Mouse (Mus musculus) mouse embryonic stem cell (cell line): Measurements from ENCODE around the gene Zbtb16.

ENCODE experiments used
- in situ Hi-C, 2 experiments: fragments of 300-500 bp; cut with MboI; formaldehyde crosslinking; loops; 1 replicate in 1 of 2; 3 replicates in 1 of 2; pipeline ENCODE4 v1.14.3; 2019 to 2020; ENCODE audit warnings: low sequenced_read_pairs in 2 of 2, low pct_unique_long_range_greater_than_20kb in 1 of 2, mixed read lengths in 1 of 2; ENCODE audit not compliant: unreplicated experiment in 1 of 2

Zbtb16 gene

DNA sequence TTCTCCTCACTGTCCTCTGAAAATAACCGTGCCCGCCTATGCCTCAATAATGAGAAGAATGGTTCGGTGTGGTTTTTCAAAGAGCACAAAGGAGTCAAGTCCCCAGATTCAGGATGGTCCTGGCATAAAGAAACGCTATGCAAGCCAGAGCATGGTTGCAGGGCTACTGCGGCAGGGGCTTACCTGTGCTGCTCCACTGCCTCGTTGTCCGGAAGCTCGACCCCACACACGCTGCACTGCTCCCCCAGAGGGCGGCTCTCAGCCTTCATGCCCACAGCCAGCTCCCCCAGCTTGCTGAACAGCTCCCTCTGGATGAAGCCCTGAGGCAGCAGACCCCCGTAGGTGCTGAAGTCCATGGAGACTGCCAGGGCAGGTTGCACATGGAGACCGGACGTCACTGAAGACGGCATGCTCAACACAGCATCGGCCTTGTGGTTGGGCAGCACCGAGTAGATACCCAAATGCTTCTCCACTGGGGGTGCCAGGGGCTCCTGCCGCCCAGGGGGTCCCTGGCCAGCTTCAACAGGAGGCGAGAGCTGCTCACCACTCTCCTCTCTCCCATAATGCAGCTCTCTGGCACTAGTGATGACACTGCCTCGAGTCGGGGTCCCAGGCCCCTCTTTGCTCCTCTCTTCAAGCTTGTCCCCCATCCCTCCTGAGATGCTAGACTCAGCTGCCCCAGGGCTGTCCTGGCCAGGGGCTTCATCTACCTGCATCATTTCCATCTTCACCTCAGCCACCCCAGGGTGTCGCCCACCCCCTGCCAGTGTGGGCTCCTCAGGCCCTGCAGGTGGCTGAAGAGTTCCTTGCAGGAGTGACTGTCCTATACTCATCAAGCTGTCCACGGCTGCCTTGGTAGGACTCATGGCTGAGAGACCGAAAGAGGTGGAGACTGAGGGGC is 4.2 kb downstream of the Zbtb16 start:
- in situ Hi-C loops = no loop called here

DNA sequence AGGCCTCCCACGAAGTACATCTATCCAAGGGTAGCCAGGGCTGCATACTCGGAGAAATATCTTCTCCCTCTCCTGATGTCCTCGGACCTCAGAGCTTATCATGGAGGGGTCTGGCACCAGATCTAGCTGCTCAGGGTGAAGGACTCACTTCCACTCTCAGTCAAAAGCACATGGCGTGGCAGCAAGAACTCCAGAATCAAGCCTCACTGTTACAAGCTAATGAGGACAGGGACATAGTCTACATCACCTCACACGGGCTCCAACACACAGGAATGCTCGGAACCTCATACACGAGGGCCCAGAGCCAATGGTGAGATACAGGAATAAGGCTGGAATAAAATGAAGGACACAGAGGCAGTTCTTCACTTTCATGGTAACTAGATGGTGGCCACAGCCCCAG is 7.2 kb downstream of the Zbtb16 start:
- in situ Hi-C loops = no loop called here

DNA sequence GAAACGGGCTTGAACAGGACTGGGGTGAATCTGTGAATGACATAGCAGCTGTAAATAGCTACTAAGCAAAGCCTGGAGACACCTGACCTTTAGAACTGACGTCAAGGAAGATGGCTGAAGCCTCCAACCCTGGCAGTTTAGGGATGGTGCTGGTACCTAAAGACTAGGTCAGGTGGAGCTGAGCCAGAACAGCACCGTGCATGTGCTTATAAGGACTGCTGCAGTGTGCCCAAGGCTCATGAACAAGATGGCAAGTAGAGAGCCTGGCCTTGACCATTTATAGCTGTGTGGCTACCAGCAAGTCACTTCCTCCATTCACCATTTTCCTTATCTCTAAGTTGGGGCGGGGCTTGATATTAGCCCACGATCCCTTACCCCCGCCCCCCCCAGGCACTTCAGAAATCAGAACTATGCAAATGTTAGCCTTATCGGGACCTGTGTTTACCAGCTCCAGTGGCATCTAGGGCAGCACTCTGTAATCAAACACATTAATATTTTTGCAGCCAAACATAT is 9.6 kb downstream of the Zbtb16 start:
- in situ Hi-C loops = no loop called here

DNA sequence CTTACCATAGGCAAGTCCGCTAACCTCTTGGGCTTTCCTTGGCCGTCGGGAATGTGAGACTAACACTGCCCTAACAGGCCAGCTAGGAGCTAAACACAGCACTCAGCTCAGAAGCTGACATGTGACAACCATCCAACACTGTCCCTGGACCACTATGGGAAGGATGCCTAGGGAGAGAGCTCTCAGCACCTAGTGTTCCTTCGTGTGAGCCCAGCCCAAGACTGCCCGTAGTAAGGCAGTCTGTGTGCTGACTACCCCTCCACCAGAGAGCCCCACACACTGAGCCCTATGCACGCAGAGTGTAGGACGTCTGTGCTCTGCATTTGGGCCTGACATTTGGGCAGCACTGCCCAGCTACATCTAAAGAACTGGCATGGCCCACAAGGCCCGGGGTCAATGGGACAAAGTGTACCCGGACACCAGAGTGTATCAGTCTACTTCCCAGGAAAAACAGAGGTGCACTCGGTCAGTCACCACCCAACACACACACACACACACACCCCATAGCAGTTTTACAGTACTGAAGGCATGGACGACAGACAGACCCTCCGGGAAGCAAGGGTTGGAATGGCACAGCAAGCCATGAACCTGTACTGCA is 11.4 kb downstream of the Zbtb16 start:
- in situ Hi-C loops = no loop called here

DNA sequence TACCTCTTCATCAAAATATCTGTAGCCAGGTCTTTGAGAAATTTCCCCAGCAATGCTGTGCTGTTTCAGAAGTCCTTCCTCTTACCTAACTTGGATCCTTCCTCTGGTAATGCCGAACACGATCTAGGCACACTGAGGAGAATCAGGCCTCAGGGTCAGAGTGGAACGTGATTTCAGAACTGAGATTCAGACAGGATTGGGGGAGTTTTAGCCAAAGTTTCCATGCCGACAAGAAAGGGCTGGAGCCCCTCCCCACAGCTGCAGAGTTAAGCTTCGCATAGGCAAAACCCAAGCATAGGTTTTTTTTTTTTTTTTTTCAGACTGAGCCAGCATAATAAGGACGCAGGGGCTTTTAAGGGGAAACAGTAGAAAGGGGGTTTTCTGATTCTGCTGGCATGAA is 12.2 kb downstream of the Zbtb16 start:
- in situ Hi-C loops = no loop called here

DNA sequence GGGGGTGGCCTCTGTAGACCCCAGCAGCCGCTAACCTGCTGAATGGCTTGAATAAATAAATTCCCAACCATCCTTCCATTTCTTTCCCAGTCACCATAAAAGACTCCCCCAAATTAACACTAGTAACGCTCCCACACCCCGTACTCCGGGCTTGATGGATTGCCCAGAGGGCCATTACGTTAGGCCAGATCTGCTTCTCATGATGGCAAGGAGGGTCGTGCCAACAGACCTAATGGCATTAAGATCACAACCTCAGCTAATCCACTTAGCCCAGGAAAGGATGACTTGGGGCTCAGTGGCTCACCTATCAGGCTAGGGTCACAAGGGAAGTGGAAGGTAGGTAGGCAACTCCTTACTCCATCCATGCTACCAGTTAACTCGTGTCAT is 12.7 kb downstream of the Zbtb16 start:
- in situ Hi-C loops = no loop called here

DNA sequence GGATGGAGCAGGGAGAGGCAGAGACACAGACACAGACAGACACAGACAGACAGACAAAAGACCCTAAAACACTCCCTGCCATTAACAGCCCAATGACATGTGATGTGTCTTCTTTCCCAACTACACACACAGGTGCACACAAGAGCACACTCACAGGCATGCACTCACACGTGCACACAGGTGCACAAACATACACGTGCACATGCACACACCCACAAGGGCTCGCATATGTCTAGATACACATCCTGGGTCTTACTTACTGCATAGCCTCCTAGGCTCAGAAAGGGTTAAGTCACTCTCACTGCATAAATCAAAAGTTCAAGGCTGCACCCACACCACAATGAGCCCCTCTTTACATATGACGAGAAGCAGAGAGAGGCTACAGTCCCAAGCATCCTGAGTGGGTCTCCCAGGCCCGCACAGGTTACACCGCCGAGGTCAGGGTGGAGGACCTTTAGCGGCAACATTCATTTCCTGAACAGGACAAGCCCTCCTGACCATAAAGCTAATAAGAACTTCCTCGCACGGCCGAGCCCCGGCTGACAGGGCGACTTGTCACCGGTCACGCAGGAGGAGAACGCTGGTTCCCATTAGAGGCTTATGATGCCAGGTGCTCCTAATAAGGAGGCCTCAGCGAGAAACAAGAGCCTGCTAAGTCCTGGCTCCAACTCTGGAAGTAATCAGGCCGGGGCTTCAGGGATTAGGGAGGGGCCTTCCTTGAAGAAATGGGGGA is 13.3 kb downstream of the Zbtb16 start:
- in situ Hi-C loops = no loop called here

DNA sequence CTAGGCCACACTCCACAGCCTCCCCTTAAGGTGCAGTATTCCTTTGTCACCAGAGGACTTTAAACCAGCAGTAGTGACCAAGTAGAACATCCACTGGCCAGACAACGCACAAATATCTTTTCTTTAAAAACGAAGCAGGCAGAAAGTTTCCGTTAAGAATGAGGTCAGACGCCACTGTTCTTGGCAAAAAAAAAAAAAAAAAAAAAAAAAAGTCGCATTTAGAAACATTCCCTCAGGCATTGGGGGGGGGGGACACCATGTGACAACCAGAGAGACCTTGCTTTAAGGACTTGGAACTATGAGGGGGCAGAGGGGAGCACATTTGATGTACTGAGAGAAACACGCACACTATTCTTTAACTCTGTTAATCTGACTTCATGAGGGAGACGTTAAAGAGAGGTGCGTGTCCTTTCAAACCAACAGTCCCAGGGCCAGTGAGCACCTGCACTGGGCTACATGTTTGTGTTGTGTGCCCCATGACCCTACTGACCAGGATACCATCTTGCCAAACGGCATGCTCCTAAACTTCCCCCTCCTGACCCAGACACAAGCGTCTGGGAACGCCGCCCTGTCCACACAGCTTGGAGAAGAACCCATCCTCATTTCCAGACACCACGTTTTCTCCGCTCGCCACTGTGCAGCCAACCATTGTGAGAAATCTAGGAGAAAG is 14.0 kb downstream of the Zbtb16 start:
- in situ Hi-C loops = no loop called here

DNA sequence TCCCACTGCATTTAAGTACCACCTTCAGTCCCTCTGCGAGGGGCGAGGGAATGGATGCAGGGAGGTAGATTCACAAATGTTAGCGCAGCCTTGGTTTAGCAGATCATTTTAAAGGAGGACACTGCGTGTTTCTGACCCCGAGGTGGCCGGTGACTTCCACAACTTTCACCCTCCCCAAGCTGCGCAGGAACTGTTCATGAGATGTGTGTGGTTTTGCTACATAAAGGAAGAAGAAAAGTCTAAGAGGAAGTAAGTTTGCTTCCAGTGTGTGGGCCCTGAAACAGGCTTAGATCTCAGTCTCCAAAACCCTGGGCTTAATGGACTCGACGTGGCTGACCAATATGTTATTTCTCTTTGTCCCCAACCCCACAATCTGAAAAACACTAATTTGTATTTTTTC is 14.6 kb downstream of the Zbtb16 start:
- in situ Hi-C loops = no loop called here

DNA sequence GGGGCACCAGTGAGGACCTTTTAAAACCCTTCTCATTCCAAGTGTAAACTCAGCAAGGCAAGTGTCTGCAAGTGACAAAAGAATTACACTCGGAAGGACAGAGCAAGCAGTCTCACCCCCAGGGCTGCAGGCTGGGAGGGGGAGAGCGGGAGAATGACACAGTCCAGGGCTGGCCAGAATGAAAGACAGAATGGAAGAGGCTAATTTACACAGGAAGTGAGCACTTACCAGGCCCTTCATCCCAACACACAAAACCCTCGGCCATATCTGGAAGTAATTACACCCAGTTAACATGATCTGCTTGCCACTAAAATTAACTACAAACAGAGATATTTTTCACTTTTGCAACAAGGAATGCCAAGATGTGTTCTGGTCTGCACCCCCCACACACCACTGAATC is 15.2 kb downstream of the Zbtb16 start:
- in situ Hi-C loops = no loop called here

DNA sequence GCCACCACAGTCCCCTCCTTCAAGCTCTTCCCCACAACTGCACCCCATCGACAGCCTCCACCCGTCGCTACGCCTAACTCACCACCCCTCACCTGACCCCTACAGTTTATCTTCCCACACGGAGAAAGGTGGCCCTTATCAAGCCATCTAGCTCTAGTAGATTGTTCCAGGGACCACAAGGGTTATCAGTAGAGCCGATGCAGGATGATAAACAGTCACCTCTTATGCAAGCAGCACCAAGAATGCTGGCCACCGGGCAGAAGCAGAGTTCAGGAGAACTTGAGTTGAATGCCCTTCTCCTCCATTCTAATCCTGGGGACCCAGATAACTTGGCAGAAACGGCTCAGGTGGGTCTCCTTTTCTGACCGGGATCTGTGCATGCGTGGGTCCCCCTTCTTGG is 16.3 kb downstream of the Zbtb16 start:
- in situ Hi-C loops = no loop called here

DNA sequence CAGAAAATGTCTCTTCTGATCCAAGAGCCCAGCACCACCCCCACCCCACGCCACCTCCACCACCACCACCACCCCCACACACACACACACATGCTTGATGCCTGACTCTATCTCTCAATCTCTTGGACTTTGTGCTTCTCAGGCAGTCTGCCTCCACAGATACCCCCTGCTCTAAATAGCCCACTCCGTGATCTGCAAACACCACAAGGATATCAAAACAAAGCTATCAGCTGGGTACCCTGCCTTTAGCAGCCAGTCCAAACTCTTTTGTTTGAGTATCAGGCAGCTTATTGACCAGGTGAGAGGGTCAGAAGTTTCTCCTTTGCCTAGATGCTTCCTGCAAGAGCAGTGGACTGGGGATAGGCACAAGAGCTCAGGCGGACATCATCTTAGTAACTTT is 16.9 kb downstream of the Zbtb16 start:
- in situ Hi-C loops = no loop called here

DNA sequence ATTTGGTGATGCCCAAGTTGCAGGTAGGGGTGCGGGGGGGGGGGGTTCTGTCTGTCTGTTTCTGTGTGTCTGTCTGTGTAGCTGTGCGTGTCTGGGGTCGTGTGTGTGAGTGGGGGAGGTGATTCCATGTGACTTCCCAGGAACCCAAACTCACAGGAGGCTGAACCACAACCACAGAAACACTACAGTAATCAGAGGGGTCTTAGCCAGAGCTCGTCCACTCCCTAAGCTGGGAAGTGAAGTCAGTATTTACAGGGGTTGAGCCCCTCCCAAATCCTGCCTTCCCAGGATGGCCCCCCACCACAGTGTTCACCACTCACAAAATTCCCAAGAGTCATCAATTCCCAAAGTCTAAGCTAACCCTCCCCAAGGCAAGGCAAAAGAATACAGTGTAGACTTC is 18.1 kb downstream of the Zbtb16 start:
- in situ Hi-C loops = no loop called here

DNA sequence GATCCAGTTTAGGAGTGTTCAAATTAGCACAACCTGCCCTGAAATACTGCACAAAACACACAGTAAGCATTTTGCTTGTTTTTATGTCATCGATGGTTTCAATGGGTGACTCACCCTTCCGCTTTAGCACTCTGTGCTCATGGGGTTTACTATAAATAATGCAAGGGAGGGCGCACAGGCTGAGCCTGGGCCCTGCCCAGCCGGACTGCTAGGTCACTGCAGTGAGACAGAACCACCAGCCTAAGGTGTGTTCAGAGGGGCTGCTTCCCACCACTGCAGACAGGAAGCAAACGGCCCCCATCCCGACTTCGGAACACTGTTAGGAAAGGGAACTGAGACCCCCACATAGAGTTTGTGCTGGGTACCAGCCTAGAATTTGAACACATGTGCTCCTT is 18.6 kb downstream of the Zbtb16 start:
- in situ Hi-C loops = no loop called here

DNA sequence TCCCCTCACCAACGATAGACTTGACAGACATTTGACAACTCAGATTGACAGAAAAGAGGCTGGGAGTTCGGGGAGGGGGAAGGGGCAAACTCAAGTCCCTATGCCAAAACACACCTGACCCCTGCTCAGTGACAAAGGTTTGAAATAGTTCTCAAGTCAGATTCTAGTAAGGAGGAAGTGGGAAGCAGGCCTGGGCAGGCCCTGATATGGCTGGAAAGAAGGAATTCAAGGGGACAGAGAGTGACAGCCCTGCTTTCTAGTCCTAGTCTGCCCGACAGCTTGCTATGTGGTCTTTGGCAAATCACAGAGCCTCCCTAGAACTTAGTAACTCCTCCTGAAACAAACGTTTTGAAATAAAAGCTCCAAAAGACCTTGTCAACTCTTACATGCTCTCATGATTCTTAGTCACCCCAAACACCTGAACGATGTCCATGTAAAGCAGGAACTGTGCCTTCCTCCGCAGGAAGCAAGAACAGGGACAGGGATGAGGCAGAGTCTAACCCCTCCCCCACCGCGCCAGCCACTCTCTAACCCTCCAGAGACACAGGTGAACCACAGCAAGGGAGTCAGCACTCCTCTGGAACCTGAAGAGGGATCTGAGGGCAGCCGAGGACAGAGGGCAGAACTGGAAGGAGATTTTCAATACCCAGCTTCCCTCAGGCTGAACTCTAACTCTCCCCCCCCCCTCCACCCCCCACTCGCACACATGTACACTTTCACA is 19.2 kb downstream of the Zbtb16 start:
- in situ Hi-C loops = no loop called here

DNA sequence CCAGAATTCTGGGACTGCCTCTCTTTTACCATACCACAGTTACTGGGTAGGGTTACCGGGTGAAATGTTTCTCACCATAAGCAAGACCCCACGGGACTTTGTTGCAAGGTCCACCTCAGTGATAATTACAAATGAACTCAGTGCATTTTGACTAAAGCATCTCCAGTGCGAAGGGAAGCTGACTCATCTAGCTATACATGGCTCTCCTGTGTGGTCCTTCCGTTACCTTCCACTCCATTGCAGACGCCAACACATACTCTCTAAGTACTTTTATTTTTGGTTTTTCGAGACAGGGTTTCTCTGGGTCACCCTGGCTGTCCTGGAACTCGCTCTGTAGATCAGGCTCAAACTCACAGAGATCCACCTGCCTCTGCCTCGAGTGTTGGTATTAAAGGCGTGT is 19.9 kb downstream of the Zbtb16 start:
- in situ Hi-C loops = no loop called here

DNA sequence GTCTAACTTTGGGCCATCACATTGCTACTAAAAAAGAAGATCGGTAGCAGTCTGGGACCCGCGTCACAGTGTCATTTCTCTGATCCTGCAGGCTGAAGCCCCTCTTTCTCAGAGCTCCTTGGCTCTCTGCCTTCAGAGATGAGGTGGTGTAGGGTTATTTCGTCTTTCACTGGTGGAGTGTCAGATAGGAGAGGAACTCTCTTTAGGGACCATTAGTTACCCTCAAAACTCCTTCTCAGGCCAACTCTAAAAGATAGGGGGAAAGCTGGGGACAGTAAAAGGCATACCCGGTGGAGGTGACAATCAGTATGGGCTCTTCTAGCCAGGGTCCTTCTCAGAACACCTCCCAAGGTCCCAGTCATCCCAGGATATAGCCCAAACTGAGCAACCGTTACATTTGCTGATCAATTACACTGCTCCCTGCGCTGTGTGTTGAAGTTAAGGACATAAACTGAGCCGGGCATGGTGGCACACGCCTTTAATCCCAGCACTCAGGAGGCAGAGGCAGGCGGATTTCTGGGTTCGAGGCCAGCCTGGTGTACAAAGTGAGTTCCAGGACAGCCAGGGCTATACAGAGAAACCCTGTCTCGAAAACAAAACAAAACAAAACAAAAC is 21.0 kb downstream of the Zbtb16 start:
- in situ Hi-C loops = no loop called here
